Mouse (Mus musculus): ENCODE data around the gene E030030I06Rik. TPM values are rescaled to one million over a fixed set of nuclear protein-coding genes. Genes with fewer than 3 reads are reported as not detected.
A peak's percentile ranks its signal among the peaks of the same experiment; 100 is the strongest.
"Not testable (repeated sequence)": the region's sequence is repeated elsewhere in the genome, so short reads cannot be mapped to it uniquely, and the experiment has no call there.

The E030030I06Rik gene
- total and polyA plus RNA-seq, 3 experiments, result 0.86 to 8.7 (median 1.2) TPM

DNA sequence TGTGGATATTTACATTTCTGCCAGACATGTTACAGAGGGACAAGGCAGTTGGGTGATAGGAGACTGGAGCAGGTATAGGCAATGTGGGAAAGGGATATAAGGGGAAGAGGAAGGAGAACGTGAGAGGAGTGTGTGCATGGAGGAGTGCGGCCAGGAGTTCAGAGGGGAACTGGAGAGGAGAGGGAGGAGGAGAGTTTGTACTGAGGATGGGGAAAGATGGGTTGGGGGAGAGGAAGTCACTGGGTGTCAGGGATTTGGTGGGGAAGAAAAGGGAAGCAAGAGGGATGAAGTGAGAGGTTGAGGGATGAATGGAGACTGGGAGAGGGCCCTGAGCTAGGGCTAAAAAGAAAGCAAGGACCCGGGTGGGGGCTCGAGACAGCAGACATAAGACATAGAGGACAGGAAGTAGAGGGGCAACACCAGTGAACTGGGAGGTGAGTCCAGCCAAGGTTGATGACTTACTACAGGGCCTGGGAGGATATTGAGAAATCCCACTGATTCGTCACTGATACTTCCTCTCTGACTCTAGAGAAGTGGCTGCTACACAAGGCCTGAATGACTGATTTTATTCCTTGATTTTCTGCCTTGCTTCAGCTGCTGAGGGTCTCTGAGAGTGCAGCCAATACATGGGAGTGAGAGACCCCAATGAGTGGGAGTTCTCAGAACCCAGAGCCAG lies 16.4 kb upstream of the E030030I06Rik start:
- DNase-seq; H3K27ac ChIP-seq; H3K79me2 ChIP-seq (replicated peaks; ENCODE audit: control insufficient read depth, insufficient read depth, low read length); H3K36me3 ChIP-seq (ENCODE audit: control insufficient read depth, insufficient read depth, low read length); H3K27me3 ChIP-seq (ENCODE audit: control insufficient read depth, insufficient read depth, low read length); H3K4me3 ChIP-seq; H3K4me1 ChIP-seq (ENCODE audit: control insufficient read depth, insufficient read depth, low read length); H3K9ac ChIP-seq (ENCODE audit: low read depth, low read length); intact Hi-C loops (cut with DNase I): not testable (repeated sequence)
- 43% methylated on average over 5 of the region's 5 CpGs for WGBS

- WGBS, result 28% methylated on average over 16 of the region's 16 CpGs
- peak; percentile 65 for TF ChIP-seq CTCF (IDR thresholded peaks at IDR 0.05)
- H3K4me3 ChIP-seq; H3K36me3 ChIP-seq (ENCODE audit: control insufficient read depth, insufficient read depth, low read length); H3K27ac ChIP-seq; H3K27me3 ChIP-seq (ENCODE audit: control insufficient read depth, insufficient read depth, low read length); H3K4me1 ChIP-seq (ENCODE audit: control insufficient read depth, insufficient read depth, low read length); H3K79me2 ChIP-seq (replicated peaks; ENCODE audit: control insufficient read depth, insufficient read depth, low read length); H3K9ac ChIP-seq (ENCODE audit: low read depth, low read length): not testable (repeated sequence)
- DNase-seq, result peak; percentile 66 to 85
- intact Hi-C loops (cut with DNase I), result loop anchor here (1.0 kb wide), 1 partner anchor 23 kb away; no protein-coding TSS in a partner anchor
Observed at GRCm38 (mm10) chr10:22163705-22164583, 14.9 kb upstream of the E030030I06Rik start.

DNA sequence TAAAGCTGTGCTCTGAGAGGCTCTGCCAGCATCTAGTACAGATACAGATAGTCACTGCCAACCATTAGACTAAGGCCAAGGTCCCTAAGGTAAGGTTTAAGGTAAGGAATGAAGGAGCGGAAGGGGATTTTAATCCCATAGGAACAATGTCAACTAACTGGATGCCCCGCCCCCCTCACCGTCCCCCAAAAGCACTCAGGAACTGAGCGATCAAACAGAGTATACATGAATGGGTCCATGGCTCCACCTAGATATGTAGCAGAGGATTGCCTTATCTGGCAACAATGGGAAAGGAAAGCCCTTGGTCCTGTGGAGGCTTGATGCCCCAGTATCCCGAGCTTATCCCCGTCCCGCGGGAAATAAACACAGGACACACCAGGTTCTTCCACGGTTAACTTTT lies 14.2 kb upstream of the E030030I06Rik start:
- not testable (repeated sequence) for H3K4me3 ChIP-seq; H3K9ac ChIP-seq (ENCODE audit: low read depth, low read length); H3K79me2 ChIP-seq (replicated peaks; ENCODE audit: control insufficient read depth, insufficient read depth, low read length); H3K36me3 ChIP-seq (ENCODE audit: control insufficient read depth, insufficient read depth, low read length); H3K4me1 ChIP-seq (ENCODE audit: control insufficient read depth, insufficient read depth, low read length); DNase-seq; H3K27me3 ChIP-seq (ENCODE audit: control insufficient read depth, insufficient read depth, low read length); H3K27ac ChIP-seq
- intact Hi-C loops (cut with DNase I), result loop anchor here (1.0 kb wide), 1 partner anchor 22 kb away; no protein-coding TSS in a partner anchor
- WGBS, result 7% methylated on average over 9 of the region's 9 CpGs

DNA sequence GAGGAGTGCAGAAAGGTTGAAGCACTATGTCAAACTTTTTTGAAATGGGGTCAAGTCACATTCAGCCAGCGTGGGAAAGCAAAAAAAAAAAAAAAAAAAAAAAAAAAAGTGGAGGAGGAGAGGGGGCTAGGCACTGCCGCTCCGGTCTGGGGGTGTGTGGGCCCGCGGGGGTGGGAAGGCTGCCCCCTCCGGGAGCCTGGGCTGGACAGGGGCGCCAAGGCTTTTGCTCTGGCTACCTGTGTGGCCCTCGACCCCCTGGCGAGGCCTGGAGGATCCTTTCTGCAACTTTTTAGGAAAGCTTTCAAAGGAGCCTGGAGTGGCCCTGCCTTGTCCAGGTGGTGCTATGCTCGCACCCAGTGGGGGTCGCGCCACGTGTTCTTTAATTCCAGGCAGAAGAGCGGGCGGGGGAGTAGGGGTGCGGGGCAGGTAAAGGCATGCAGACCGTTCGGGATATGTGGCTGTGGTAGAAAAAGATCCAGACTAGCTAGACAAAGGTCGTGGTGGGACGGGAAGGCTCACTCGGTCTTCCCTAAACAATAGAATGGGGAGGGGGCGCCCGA lies 10.6 kb upstream of the E030030I06Rik start:
- Histone ChIP-seq H3K27ac (no peak overlapping the region), H3K4me3 (no peak overlapping the region), H3K79me2 (replicated peaks; ENCODE audit: control insufficient read depth, insufficient read depth, low read length) (no peaks in the 10 kb centered on the region), H3K27me3 (ENCODE audit: control insufficient read depth, insufficient read depth, low read length) (peaks cover 7% of the 10 kb centered on the region), H3K9ac (ENCODE audit: low read depth, low read length) (no peak overlapping the region), H3K36me3 (ENCODE audit: control insufficient read depth, insufficient read depth, low read length) (no peaks in the 10 kb centered on the region), H3K4me1 (ENCODE audit: control insufficient read depth, insufficient read depth, low read length) (no peaks in the 10 kb centered on the region)
- intact Hi-C loops (cut with DNase I), result loop anchor here (2.0 kb wide), 1 partner anchor 123 kb away; no protein-coding TSS in a partner anchor
- WGBS, result 16% methylated on average over 23 of the region's 23 CpGs
- no peak for DNase-seq
- TF ChIP-seq POLR2A (IDR thresholded peaks at IDR 0.05; ENCODE audit: insufficient read depth, low read depth, low read length) (no peak), EP300 (IDR thresholded peaks at IDR 0.05; ENCODE audit: insufficient read depth, low read depth, low read length) (no peak), CTCF (IDR thresholded peaks at IDR 0.05) (no peak)

GRCm38 (mm10) chr10:22159131-22159561 lies 10.1 kb upstream of the E030030I06Rik start:
- TF ChIP-seq POLR2A (IDR thresholded peaks at IDR 0.05; ENCODE audit: insufficient read depth, low read depth, low read length) (no peak), EP300 (IDR thresholded peaks at IDR 0.05; ENCODE audit: insufficient read depth, low read depth, low read length) (no peak), CTCF (IDR thresholded peaks at IDR 0.05) (no peak)
- intact Hi-C loops (cut with DNase I), result no loop called here

More at GRCm38 (mm10) chr10:22159131-22159561, 10.1 kb upstream of the E030030I06Rik start:
- no peak for DNase-seq
- H3K4me3 ChIP-seq, result no peak overlapping the region
- no peaks in the 10 kb centered on the region for H3K36me3 ChIP-seq (ENCODE audit: control insufficient read depth, insufficient read depth, low read length)
- H3K4me1 ChIP-seq (ENCODE audit: control insufficient read depth, insufficient read depth, low read length), result no peaks in the 10 kb centered on the region
- 3% methylated on average over 24 of the region's 24 CpGs for WGBS
- peaks cover 8% of the 10 kb centered on the region for H3K27me3 ChIP-seq (ENCODE audit: control insufficient read depth, insufficient read depth, low read length)
- H3K27ac ChIP-seq, result no peak overlapping the region
- no peaks in the 10 kb centered on the region for H3K79me2 ChIP-seq (replicated peaks; ENCODE audit: control insufficient read depth, insufficient read depth, low read length)
- no peak overlapping the region for H3K9ac ChIP-seq (ENCODE audit: low read depth, low read length)

Data from heart, adult 2 months (tissue).